Mouse (Mus musculus) gastrocnemius, adult 2 months (tissue): ENCODE data around the gene Endog. TPM values are rescaled to one million over a fixed set of nuclear protein-coding genes. Genes with fewer than 3 reads are reported as not detected.
"Not testable (repeated sequence)": the region's sequence is repeated elsewhere in the genome, so short reads cannot be mapped to it uniquely, and the experiment has no call there.

Experiments used
- DNase-seq: peaks from one replicate; pipeline ENCODE4 v3.0.0; 2022
- H3K27ac ChIP-seq: fragments of 200-600 bp; 2 replicates; pipeline ENCODE4 v1.8.1; 2022; ENCODE audit warnings: mild to moderate bottlenecking
- H3K4me3 ChIP-seq: fragments of 200-600 bp; 2 replicates; pipeline ENCODE4 v1.8.1; 2022; ENCODE audit warnings: mild to moderate bottlenecking, moderate library complexity
- CTCF ChIP-seq: fragments of 200-600 bp; IDR thresholded peaks from 2 replicates; pipeline ENCODE4 v1.8.1; 2022; ENCODE audit warnings: antibody characterized with exemption, mild to moderate bottlenecking, moderate library complexity
- intact Hi-C: fragments of 180-260 bp; cut with DNase I; formaldehyde crosslinking; loops from one replicate; pipeline ENCODE4 v1.15.1; 2025
- total RNA-seq, 2 experiments: library from RNA; stranded (reverse); gene quantifications; 2 replicates each; pipeline ENCODE4 v1.2.3; 2021

The Endog gene
- total RNA-seq, 2 experiments from 2014 or later, result 50.8 to 67.6 TPM

DNA sequence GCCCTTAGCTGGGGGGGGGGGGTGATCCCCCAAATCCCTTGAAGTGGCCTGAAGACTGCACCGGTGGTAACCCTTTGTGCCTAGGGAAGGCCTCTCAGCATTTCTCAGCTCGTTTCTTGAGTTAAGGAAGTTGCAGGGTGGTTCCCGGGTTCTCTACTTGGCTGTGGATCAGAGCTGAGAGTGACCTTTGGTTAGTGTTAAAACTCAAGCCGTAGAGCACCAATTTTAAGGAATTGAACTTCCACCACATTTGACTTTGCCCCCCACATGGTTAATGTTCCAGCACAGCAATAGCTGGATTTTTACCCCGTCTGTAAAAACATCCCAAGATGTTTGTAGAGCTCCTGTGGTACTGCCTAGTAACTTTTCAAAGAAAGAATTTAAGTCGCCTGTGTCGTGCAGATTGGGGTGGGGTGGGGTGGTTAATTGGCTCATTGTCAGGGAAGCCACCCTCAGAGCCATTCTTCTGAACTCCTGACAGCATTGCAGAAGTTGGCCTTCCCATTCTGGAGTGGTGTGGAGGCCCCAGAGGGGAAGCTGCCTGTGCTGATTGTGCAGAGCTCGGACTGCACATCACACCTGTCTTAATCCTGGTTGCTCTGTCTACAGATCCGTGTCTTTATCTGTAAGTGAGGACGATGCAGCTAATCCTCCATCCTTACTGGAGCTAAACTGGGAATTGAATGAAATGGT, 36.2 kb upstream of the Endog start:
- Histone ChIP-seq H3K4me3 (peak overlapping the region; percentile 90), H3K27ac (peak overlapping the region; percentile 98)
- intact Hi-C loops, result no loop called here
- DNase-seq, result no peak
- TF ChIP-seq CTCF, result no peak

GRCm38 (mm10) chr2:30136458-30136857, 34.8 kb upstream of the Endog start:
- DNase-seq, result no peak
- intact Hi-C loops, result no loop called here
- no peak for TF ChIP-seq CTCF
- H3K4me3 ChIP-seq, result no peak overlapping the region
- H3K27ac ChIP-seq, result no peak overlapping the region

DNA sequence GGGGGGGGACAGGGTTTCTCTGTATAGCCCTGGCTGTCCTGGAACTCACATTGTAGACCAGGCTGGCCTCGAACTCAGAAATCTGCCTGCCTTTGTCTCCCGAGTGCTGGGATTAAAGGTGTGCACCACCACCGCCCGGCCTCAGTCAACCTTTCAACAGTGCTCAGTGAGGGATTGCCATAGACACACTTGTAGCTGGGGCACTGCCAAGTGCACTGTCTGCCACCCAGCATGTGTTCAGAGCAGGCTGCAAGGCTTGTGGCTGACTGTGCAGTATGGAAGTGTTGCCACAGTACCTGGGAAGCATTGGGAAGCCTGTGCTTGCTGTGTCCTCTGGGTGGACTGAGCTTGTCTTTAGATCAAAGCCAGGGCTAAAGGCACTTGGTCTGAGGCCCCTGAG, 31.3 kb upstream of the Endog start:
- H3K27ac ChIP-seq, intact Hi-C loops, DNase-seq, H3K4me3 ChIP-seq: not testable (repeated sequence)

DNA sequence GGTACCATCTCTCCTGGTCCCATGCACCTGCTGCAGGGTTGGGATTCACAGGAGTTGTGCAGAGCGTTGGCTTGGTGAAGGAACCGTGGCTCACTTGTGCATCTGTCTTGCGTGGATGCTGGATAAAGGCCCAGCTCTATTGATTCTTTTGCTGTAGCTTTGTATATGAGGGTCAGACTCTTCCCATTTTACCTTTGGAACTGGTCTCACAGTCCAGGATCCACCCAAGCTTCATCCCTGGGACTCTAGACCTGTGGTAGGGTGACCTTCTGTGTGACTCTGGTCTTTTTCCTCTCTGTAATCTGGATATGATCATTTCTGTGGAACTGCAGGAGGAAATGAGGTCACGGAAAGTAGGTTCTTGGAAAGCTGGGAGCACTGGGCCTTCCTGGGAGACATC, 26.9 kb upstream of the Endog start:
- Histone ChIP-seq H3K4me3 (no peak overlapping the region), H3K27ac (no peak overlapping the region)
- intact Hi-C loops, result no loop called here
- no peak for DNase-seq
- TF ChIP-seq CTCF, result no peak

GRCm38 (mm10) chr2:30147466-30147865, 23.8 kb upstream of the Endog start:
- intact Hi-C loops, result no loop called here

DNA sequence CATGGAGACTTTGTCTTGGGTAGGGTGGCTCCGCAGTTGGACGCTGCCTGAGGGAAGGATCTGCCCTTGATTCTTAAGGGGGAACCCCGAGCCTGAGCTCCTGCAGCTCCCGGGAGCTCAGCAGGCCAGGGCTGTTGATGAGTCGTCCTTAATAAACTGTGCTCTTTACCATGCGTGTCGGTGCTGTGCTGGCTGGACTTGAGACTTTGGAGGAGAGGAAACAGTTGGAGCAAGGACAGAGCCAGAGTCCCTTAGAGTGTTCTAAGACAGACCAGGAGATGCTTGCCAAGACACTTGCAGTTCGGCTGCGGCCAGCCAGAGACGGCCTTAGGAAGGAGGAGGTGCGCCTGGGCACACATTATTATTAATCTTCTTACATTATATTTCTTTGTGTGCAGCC, 19.5 kb upstream of the Endog start:
- Histone ChIP-seq H3K4me3 (no peak overlapping the region), H3K27ac (no peak overlapping the region)
- intact Hi-C loops, result no loop called here
- no peak for DNase-seq
- no peak for TF ChIP-seq CTCF

More at GRCm38 (mm10) chr2:30147466-30147865, 23.8 kb upstream of the Endog start:
- H3K27ac ChIP-seq, result no peak overlapping the region
- DNase-seq, result peak; percentile 72
- no peak for TF ChIP-seq CTCF
- no peak overlapping the region for H3K4me3 ChIP-seq

GRCm38 (mm10) chr2:30152616-30153015, 18.7 kb upstream of the Endog start:
- no peak for TF ChIP-seq CTCF
- no peak for DNase-seq
- intact Hi-C loops, result no loop called here
- no peak overlapping the region for H3K4me3 ChIP-seq
- H3K27ac ChIP-seq, result no peak overlapping the region

- intact Hi-C loops, result loop anchor here (10.0 kb wide), 1 partner anchor 55 kb away; no protein-coding TSS in a partner anchor
- not testable (repeated sequence) for H3K4me3 ChIP-seq
- peak; percentile 63 for DNase-seq
- H3K27ac ChIP-seq, result peak overlapping the region; percentile 75
Observed at GRCm38 (mm10) chr2:30159871-30160270, 11.4 kb upstream of the Endog start.

DNA sequence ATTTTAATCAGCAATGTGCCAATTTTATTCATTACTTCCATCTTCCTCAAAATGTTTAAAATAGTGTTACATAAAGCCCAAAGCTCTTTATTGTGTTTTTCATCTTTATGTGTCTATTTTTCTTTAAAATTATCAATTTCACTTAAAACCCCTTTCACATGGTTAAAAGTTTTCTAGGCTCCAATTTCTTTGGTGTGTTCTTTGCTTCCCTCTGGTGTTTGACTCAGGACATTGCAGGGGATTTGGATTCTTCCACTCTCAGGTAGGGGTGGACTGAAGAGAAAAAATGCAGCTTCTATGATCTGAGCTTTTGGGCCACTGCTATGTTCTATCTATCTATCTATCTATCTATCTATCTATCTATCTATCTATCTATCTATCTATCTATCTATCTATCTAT, 9.5 kb upstream of the Endog start:
- Histone ChIP-seq H3K27ac (no peak overlapping the region), H3K4me3 (no peak overlapping the region)
- peak; percentile 83 for TF ChIP-seq CTCF
- intact Hi-C loops, result loop anchor here (1.0 to 10.0 kb wide), 2 partner anchors 34 to 57 kb away; no protein-coding TSS in a partner anchor
- no peak for DNase-seq

GRCm38 (mm10) chr2:30164340-30164932, 6.9 kb upstream of the Endog start:
- Histone ChIP-seq H3K27ac (no peak overlapping the region), H3K4me3 (no peak overlapping the region)
- no peak for TF ChIP-seq CTCF
- no peak for DNase-seq
- intact Hi-C loops, result loop anchor here (10.0 kb wide), 1 partner anchor 60 kb away; no protein-coding TSS in a partner anchor

DNA sequence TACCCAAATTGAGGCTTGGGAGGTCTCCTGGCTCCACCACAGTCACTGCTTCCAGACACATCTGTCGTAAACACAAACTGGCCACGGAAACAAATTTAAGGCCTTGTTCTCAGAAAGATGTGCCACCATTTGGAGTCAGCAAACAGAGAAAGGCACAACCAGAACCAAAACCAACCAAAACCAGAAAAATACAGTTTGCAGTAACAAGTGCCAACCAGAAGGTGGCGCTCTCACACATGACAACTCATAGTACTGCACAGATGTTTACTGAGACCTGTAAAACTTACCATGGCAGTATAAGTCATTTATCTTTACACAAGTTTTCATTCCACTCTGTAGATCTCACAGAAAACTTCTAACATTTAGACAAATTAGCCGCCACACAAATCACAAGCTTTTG, 4.6 kb upstream of the Endog start:
- intact Hi-C loops, result loop anchor here (10.0 kb wide), 1 partner anchor 62 kb away; no protein-coding TSS in a partner anchor
- no peak overlapping the region for H3K4me3 ChIP-seq
- peak; percentile 40; the same call in 1 of the 2 replicates for TF ChIP-seq CTCF
- no peak overlapping the region for H3K27ac ChIP-seq
- DNase-seq, result no peak

GRCm38 (mm10) chr2:30171997-30172382, 697 bp downstream of the Endog start:
- Histone ChIP-seq H3K27ac (peak overlapping the region; percentile 97), H3K4me3 (peak overlapping the region; percentile 85)
- intact Hi-C loops, result loop anchor here (2.0 kb wide), 1 partner anchor 45 kb away; no protein-coding TSS in a partner anchor
- no peak for DNase-seq
- no peak for TF ChIP-seq CTCF

- intact Hi-C loops, result no loop called here
- TF ChIP-seq CTCF, result no peak
- Histone ChIP-seq H3K4me3 (no peak overlapping the region), H3K27ac (no peak overlapping the region)
- peak; percentile 36 for DNase-seq
Observed at GRCm38 (mm10) chr2:30173541-30174240, 2.4 kb downstream of the Endog start.
